Mouse (Mus musculus) lung, postnatal 25 days (tissue): ENCODE measurements around the gene Gm2431.

Source experiments
- DNase-seq: peaks from one replicate; pipeline ENCODE4 v3.0.0; 2022; ENCODE audit warnings: low spot score

Gene Gm2431

DNA sequence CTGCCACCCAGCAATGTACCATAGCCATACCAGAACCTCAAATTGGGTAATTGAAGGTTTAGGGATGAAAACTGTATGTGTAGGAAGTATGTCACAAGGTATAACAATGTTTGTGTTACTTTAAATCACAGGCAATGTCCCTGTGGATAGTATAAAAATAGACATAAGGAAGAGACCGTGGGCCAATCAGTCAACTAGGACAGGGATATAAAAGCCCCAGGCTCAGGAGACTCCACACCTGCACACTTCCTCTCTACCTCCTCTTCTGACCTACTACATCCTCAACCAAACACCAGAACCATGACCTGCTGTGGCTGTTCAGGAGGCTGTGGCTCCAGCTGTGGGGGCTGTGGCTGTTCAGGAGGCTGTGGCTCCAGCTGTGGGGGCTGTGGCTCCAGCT is 46.6 kb downstream of the Gm2431 start, which contains the start of gene Gm7579:
TSS of gene Gm7579 (plus strand) at position 301 of the 400 bp plus-strand sequence.
- no peak for DNase-seq
